Mouse (Mus musculus) midbrain, embryonic 11.5 days (tissue): ENCODE measurements around the gene Gm49369. TPM values are rescaled to one million over a fixed set of nuclear protein-coding genes. Genes with fewer than 3 reads are reported as not detected.

Experiments
- ATAC-seq: fragments of 200-750 bp; cut with Nextera tagmentation; 2 replicates; pipeline ENCODE4 v1.8.0; 2017; ENCODE audit warnings: moderate TSS enrichment, moderate library complexity; ENCODE audit not compliant: low FRiP score
- DNase-seq: peaks from one replicate; pipeline ENCODE4 v3.0.0; 2015; ENCODE audit warnings: low spot score; ENCODE audit errors: missing footprints
- H3K27ac ChIP-seq: fragments of 300-500 bp; sonication (generic); 2 replicates; pipeline ENCODE4 v1.5.1; 2014; ENCODE audit warnings: low read depth, low read length
- H3K27me3 ChIP-seq: fragments of 300-500 bp; sonication (generic); 2 replicates; pipeline ENCODE4 v1.6.1; 2014; ENCODE audit warnings: mild to moderate bottlenecking, low read length, moderate library complexity, mixed read lengths; ENCODE audit not compliant: control insufficient read depth, insufficient read depth
- H3K36me3 ChIP-seq: fragments of 300-500 bp; sonication (generic); 2 replicates; pipeline ENCODE4 v1.6.1; 2014; ENCODE audit warnings: mild to moderate bottlenecking, low read length, moderate library complexity, mixed read lengths; ENCODE audit not compliant: control insufficient read depth, insufficient read depth
- H3K4me1 ChIP-seq: fragments of 300-500 bp; sonication (generic); 2 replicates; pipeline ENCODE4 v1.6.1; 2014; ENCODE audit warnings: low read length; ENCODE audit not compliant: control insufficient read depth, insufficient read depth
- H3K4me2 ChIP-seq: fragments of 300-500 bp; sonication (generic); 2 replicates; pipeline ENCODE4 v1.6.1; 2014; ENCODE audit warnings: mild to moderate bottlenecking, moderate library complexity
- H3K4me3 ChIP-seq: fragments of 300-500 bp; sonication (generic); 2 replicates; pipeline ENCODE4 v1.5.1; 2014; ENCODE audit warnings: low read depth, low read length
- H3K9ac ChIP-seq: fragments of 300-500 bp; sonication (generic); 2 replicates; pipeline ENCODE4 v1.6.1; 2014; ENCODE audit warnings: low read length
- H3K9me3 ChIP-seq: fragments of 300-500 bp; sonication (generic); 2 replicates; pipeline ENCODE4 v1.6.1; 2016; ENCODE audit warnings: low read length; ENCODE audit not compliant: control insufficient read depth
- WGBS: fragments of 180-500 bp; shearing (Covaris S2); extraction: QIAGEN DNeasy Blood & Tissue Kit; methylation state at CpG from one replicate; pipeline ENCODE4 v1.1.7; 2014; 5-methylcytosine and 5-hydroxymethylcytosine counted together
- polyA plus RNA-seq: library from polyadenylated mRNA; unstranded; fragments of >200 nt; fragmentation: Nextera tagmentation; extraction: Ambion mirVana; gene quantifications from 2 replicates; pipeline ENCODE4 v1.2.1, GENCODE M21; 2014

Gm49369 gene
- polyA plus RNA-seq, 1 experiment from 2014 or later: 0.93 TPM

DNA sequence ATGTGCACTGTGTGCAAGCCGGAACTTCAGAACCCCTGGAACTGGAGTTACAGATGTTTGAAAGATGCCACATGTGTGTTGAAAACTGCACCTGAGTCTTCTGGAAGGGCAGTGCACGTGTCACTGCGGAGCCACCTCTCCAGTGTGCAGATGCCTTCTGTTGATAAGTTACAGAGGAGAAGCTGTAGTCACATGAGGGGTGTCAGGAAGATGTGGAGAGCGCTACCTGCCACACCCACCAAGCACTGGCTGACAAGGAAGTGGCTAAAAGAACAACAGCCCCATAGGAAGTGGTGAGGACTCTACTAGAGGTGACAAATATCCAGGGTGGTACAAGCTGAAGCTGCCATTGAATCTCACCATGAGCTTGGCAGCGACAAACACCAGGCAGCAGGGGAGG, 28.6 kb downstream of the Gm49369 start:
- Histone ChIP-seq H3K4me3 (no peak overlapping the region), H3K4me1 (peaks cover 4% of the 10 kb centered on the region; the same call in 1 of the 2 replicates), H3K36me3 (no peaks in the 10 kb centered on the region), H3K4me2 (no peak overlapping the region), H3K27me3 (no peaks in the 10 kb centered on the region), H3K9me3 (no peaks in the 10 kb centered on the region), H3K27ac (no peak overlapping the region), H3K9ac (no peak overlapping the region)
- DNase-seq: no peak
- no peak for ATAC-seq
- WGBS: 82% methylated on average over 5 of the region's 5 CpGs

- no peak for DNase-seq
- Histone ChIP-seq H3K36me3 (no peaks in the 10 kb centered on the region), H3K27me3 (no peaks in the 10 kb centered on the region), H3K9me3 (no peaks in the 10 kb centered on the region), H3K4me2 (no peak overlapping the region), H3K9ac (no peak overlapping the region), H3K27ac (no peak overlapping the region), H3K4me3 (no peak overlapping the region), H3K4me1 (0 out of 2 replicates have a peak, but pooled peaks cover 4% of the 10 kb centered on the region)
- 79% methylated on average over 5 of the region's 5 CpGs for WGBS
- no peak for ATAC-seq
Measured at GRCm38 (mm10) chr7:142351569-142351968, 30.9 kb downstream of the Gm49369 start.

DNA sequence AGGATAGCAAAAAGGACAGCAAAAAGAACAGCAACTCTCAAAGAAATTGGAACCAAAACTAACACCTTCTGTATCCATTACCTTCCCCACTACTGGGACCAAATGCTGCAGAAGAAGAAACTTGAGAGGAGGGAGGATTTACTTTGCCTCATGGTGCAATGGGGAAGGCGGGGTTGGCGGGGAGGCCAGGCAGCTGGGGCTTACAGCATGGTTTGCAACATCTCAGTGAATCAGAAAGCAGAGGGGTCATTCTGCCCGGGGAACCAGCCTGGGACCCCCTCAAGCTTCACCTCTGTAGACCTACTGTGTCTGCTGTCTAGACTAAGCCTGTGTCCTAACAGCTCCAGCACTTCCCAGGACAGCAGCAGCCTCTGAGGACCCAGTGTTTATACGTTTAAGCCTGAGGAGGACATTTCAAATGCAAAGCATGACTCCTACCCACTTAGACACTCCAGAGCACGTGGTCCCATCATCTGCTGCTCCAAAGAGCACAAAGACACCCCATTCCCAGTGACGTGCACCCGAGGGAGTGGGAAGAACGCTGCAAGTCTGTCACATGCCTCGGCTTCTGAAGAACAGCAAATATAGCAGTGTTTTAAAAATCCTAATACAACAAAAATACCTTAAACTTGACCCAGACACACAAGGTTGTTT, 33.0 kb downstream of the Gm49369 start:
- Histone ChIP-seq H3K9ac (no peak overlapping the region), H3K36me3 (no peaks in the 10 kb centered on the region), H3K9me3 (no peaks in the 10 kb centered on the region), H3K27ac (no peak overlapping the region), H3K4me3 (no peak overlapping the region), H3K4me1 (0 out of 2 replicates have a peak, but pooled peaks cover 4% of the 10 kb centered on the region), H3K4me2 (no peak overlapping the region), H3K27me3 (no peaks in the 10 kb centered on the region)
- ATAC-seq (peak; percentile 69), DNase-seq (no peak)
- WGBS: 28% methylated on average over 9 of the region's 9 CpGs

DNA sequence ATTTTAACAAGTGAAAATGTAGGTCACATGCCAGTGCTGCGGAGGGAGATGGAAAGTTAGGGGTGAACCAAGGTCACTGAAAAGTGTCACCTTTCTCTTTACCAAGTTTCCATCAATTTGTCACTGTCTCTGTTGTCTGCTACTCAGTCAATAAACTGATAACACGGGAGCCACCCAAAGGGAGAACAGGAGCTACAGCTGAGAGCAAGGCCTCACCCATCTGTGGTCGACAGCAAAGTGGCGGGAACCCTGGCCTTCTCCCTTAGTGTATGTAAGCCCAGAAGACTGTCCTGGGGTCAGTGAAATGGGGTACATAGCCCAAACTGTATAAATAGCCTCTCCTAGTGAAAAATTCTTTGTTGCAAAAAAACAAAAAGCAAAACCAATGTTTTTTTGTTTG, 34.9 kb downstream of the Gm49369 start:
- no peaks in the 10 kb centered on the region for H3K9me3 ChIP-seq
- no peaks in the 10 kb centered on the region for H3K36me3 ChIP-seq
- no peak for DNase-seq
- H3K4me3 ChIP-seq: no peak overlapping the region
- no peak overlapping the region for H3K9ac ChIP-seq
- no peak overlapping the region for H3K27ac ChIP-seq
- H3K27me3 ChIP-seq: no peaks in the 10 kb centered on the region
- 0 out of 2 replicates have a peak, but pooled peaks cover 4% of the 10 kb centered on the region for H3K4me1 ChIP-seq
- 83% methylated on average over 4 of the region's 4 CpGs for WGBS
- ATAC-seq: no peak
- no peak overlapping the region for H3K4me2 ChIP-seq

- no peaks in the 10 kb centered on the region for H3K36me3 ChIP-seq
- H3K9ac ChIP-seq: no peak overlapping the region
- H3K27ac ChIP-seq: no peak overlapping the region
- no peak for DNase-seq
- H3K4me3 ChIP-seq: no peak overlapping the region
- no peak overlapping the region for H3K4me2 ChIP-seq
- no peaks in the 10 kb centered on the region for H3K4me1 ChIP-seq
- no peaks in the 10 kb centered on the region for H3K9me3 ChIP-seq
- WGBS: 83% methylated on average over 3 of the region's 3 CpGs
- H3K27me3 ChIP-seq: no peaks in the 10 kb centered on the region
- no peak for ATAC-seq
Measured at GRCm38 (mm10) chr7:142342247-142342640, 40.2 kb downstream of the Gm49369 start.

DNA sequence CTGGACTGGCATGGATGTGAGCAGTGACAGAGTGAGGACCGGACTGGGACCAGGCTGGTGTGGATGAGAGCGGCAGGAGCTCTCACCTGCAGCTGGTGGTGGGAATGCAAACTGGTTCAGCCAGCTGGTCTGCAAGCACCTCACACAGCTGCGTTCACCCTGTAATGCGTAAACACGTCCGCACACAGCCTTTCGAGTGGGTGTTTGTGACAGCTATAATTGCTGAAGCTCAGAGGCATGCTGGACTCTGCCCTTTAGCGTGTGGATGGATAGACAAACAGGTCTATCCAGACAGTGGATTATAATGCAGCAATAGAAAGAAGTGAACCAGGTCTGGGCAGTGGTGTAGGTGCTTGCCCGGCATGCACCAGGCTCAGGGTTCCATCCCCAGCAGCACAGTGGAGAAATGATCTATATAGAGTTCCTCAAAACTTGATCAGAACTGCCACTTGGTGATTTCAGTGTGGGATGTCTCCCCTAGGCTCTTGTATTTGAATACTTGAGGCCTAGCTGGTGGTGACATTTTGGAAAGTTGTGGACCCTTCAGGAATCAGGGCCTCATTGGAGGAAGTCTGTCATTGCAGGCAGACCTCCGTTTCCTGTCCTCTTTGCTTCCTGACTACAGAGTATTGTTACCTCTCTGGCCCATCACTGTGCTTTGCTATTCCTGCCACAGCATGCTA, 40.8 kb downstream of the Gm49369 start:
- 86% methylated on average over 10 of the region's 10 CpGs for WGBS
- Histone ChIP-seq H3K27me3 (no peaks in the 10 kb centered on the region), H3K9ac (no peak overlapping the region), H3K4me1 (no peaks in the 10 kb centered on the region), H3K27ac (no peak overlapping the region), H3K4me3 (no peak overlapping the region), H3K9me3 (no peaks in the 10 kb centered on the region), H3K36me3 (no peaks in the 10 kb centered on the region), H3K4me2 (no peak overlapping the region)
- ATAC-seq (no peak), DNase-seq (peak; percentile 35)

- no peaks in the 10 kb centered on the region for H3K36me3 ChIP-seq
- H3K27me3 ChIP-seq: no peaks in the 10 kb centered on the region
- no peak for ATAC-seq
- no peak overlapping the region for H3K4me3 ChIP-seq
- DNase-seq: peak; percentile 78
- H3K4me2 ChIP-seq: no peak overlapping the region
- H3K9ac ChIP-seq: no peak overlapping the region
- no peaks in the 10 kb centered on the region for H3K4me1 ChIP-seq
- H3K27ac ChIP-seq: no peak overlapping the region
- no peaks in the 10 kb centered on the region for H3K9me3 ChIP-seq
- WGBS: 63% methylated on average over 10 of the region's 10 CpGs
Measured at GRCm38 (mm10) chr7:142340269-142340970, 42.0 kb downstream of the Gm49369 start.

- 80% methylated on average over 8 of the region's 8 CpGs for WGBS
- no peak overlapping the region for H3K4me2 ChIP-seq
- no peaks in the 10 kb centered on the region for H3K4me1 ChIP-seq
- H3K36me3 ChIP-seq: no peaks in the 10 kb centered on the region
- no peaks in the 10 kb centered on the region for H3K27me3 ChIP-seq
- DNase-seq (peak; percentile 53), ATAC-seq (no peak)
- no peak overlapping the region for H3K4me3 ChIP-seq
- H3K27ac ChIP-seq: no peak overlapping the region
- H3K9me3 ChIP-seq: no peaks in the 10 kb centered on the region
- H3K9ac ChIP-seq: no peak overlapping the region
Measured at GRCm38 (mm10) chr7:142335151-142335550, 47.3 kb downstream of the Gm49369 start.

GRCm38 (mm10) chr7:142334246-142334645, 48.2 kb downstream of the Gm49369 start:
- WGBS: 6% methylated on average over 3 of the region's 3 CpGs
- ATAC-seq (peak; percentile 76), DNase-seq (peak; percentile 100)
- no peaks in the 10 kb centered on the region for H3K9me3 ChIP-seq
- no peak overlapping the region for H3K4me3 ChIP-seq
- H3K4me2 ChIP-seq: no peak overlapping the region
- no peaks in the 10 kb centered on the region for H3K4me1 ChIP-seq
- no peak overlapping the region for H3K9ac ChIP-seq
- H3K36me3 ChIP-seq: no peaks in the 10 kb centered on the region
- H3K27me3 ChIP-seq: no peaks in the 10 kb centered on the region
- H3K27ac ChIP-seq: no peak overlapping the region
